Mouse (Mus musculus): ENCODE data around the gene Prame.
"Not testable (repeated sequence)": the region's sequence is repeated elsewhere in the genome, so short reads cannot be mapped to it uniquely, and the experiment has no call there.

DNA sequence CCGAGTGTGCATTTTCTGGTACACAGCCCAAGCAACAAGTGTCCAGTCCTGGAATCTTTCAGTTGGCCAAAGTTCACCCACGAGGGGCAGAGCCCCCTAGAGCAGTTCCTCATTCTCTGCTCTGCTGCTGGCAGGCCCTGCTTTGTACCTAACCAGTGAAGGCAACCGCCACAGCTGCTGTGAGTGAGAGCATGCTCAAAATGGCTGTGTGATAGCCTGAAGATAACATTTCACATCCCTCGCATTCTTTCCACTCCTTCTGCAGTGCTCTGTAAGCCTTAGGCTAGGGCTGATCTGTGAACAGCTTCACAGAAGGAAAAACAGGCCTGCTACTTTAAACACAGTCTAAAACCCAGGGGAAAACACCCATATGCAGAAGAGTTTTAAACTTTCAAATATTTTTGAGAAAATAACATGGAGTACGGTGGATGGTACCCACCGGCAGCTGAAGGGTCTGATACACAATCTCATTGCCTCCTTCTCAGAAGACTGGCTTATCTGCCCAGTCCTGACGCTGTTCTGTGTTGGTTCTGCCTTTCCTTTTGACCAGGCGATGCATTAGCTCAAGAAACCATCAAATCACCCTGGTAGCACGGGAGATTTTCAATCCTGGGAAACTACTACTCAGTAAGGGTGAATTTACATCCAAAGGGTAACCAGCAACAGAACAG lies 52.4 kb downstream of the Prame start:
- TF ChIP-seq CTCF, EP300 (IDR thresholded peaks at IDR 0.05; ENCODE audit: low read depth): not testable (repeated sequence)
